Mouse (Mus musculus) hindbrain, postnatal 0 days (tissue): ENCODE data around the gene Xrn2. TPM values are rescaled to one million over a fixed set of nuclear protein-coding genes. Genes with fewer than 3 reads are reported as not detected.

Experiments used
- ATAC-seq: fragments of 200-750 bp; cut with Nextera tagmentation; 2 replicates; pipeline ENCODE4 v1.8.0; 2017; ENCODE audit warnings: mild to moderate bottlenecking, moderate TSS enrichment, moderate library complexity
- DNase-seq: peaks from one replicate; pipeline ENCODE4 v3.0.0-alpha.2; 2015; ENCODE audit warnings: low spot score
- H3K27ac ChIP-seq: fragments of 300-500 bp; sonication (generic); 2 replicates; pipeline ENCODE4 v1.5.1; 2014; ENCODE audit warnings: mild to moderate bottlenecking
- H3K27me3 ChIP-seq: fragments of 300-500 bp; sonication (generic); 2 replicates; pipeline ENCODE4 v1.6.1; 2014; ENCODE audit warnings: low read length, mixed read lengths; ENCODE audit not compliant: insufficient read depth
- H3K36me3 ChIP-seq: fragments of 300-500 bp; sonication (generic); 2 replicates; pipeline ENCODE4 v1.6.1; 2014; ENCODE audit warnings: low read length, mixed read lengths; ENCODE audit not compliant: insufficient read depth
- H3K4me1 ChIP-seq: fragments of 300-500 bp; sonication (generic); 2 replicates; pipeline ENCODE4 v1.6.1; 2014; ENCODE audit warnings: antibody characterized with exemption, low read length, mixed read lengths; ENCODE audit not compliant: insufficient read depth
- H3K4me2 ChIP-seq: fragments of 300-500 bp; sonication (generic); 2 replicates; pipeline ENCODE4 v1.6.1; 2014; ENCODE audit warnings: low read depth, mild to moderate bottlenecking, low read length, moderate library complexity, mixed read lengths
- H3K4me3 ChIP-seq: fragments of 300-500 bp; sonication (generic); 2 replicates; pipeline ENCODE4 v1.5.1; 2014; ENCODE audit warnings: low read length
- H3K9ac ChIP-seq: fragments of 300-500 bp; sonication (generic); replicated peaks from 2 replicates; pipeline ENCODE4 v1.6.1; 2014; ENCODE audit warnings: mild to moderate bottlenecking, low read length, moderate library complexity, mixed read lengths
- H3K9me3 ChIP-seq: fragments of 300-500 bp; sonication (generic); 2 replicates; pipeline ENCODE4 v1.6.1; 2016; ENCODE audit warnings: low read length, mixed read lengths
- CTCF ChIP-seq: IDR thresholded peaks from 2 replicates; pipeline ENCODE4 v1.5.1; 2016; ENCODE audit warnings: antibody characterized with exemption, control low read depth, low read depth
- WGBS: fragments of 180-500 bp; shearing (Covaris S2); extraction: QIAGEN DNeasy Blood & Tissue Kit; methylation state at CpG from one replicate; pipeline ENCODE4 v1.1.7; 2014; 5-methylcytosine and 5-hydroxymethylcytosine counted together
- polyA plus RNA-seq: library from polyadenylated mRNA; unstranded; fragments of >200 nt; fragmentation: Nextera tagmentation; extraction: Ambion mirVana; gene quantifications from 2 replicates; pipeline ENCODE4 v1.2.1, GENCODE M21; 2015
- total RNA-seq: library from RNA; depleted of rRNA; stranded (reverse); fragments of >200 nt; gene quantifications from 2 replicates; pipeline ENCODE4 v1.2.3, GENCODE M21; 2014

Gene Xrn2
- total and polyA plus RNA-seq, 2 experiments from 2014 or later, result 40.3 to 57.9 TPM

DNA sequence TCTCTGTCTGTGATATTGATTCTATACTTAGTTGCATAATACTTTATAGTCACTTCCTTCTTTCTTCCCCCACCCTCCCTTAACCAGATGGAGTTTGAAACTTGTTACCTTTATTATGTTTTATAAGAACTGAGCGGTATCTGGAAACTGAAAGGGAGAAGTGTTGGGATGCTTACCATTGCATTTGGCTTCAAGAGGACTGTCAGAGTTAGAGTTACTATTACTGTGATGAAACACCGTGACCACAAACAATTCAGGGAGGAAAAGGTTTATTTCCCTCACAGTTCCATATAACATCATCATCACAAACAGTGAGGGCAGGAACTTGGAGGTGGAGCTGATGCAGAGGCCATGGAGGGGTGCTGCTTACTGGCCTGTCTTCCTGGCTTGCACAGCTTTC lies 23.1 kb downstream of the Xrn2 start:
- DNase-seq (no peak), ATAC-seq (no peak)
- H3K36me3 ChIP-seq, result peaks cover 5% of the 10 kb centered on the region; the same call in 1 of the 2 replicates
- no peak overlapping the region for H3K9ac ChIP-seq
- WGBS, result 93% methylated on average over 2 of the region's 2 CpGs
- no peaks in the 10 kb centered on the region for H3K27me3 ChIP-seq
- H3K4me2 ChIP-seq, result no peak overlapping the region
- no peaks in the 10 kb centered on the region for H3K9me3 ChIP-seq
- no peak overlapping the region for H3K27ac ChIP-seq
- no peak overlapping the region for H3K4me3 ChIP-seq
- H3K4me1 ChIP-seq, result no peaks in the 10 kb centered on the region
- TF ChIP-seq CTCF, result no peak

GRCm38 (mm10) chr2:147047051-147047450 lies 34.3 kb downstream of the Xrn2 start:
- WGBS, result 77% methylated on average over 3 of the region's 3 CpGs
- H3K9me3 ChIP-seq, result no peaks in the 10 kb centered on the region
- H3K27ac ChIP-seq, result no peak overlapping the region
- DNase-seq (no peak), ATAC-seq (no peak)
- no peak for TF ChIP-seq CTCF
- no peaks in the 10 kb centered on the region for H3K27me3 ChIP-seq
- no peak overlapping the region for H3K4me3 ChIP-seq
- H3K4me1 ChIP-seq, result no peaks in the 10 kb centered on the region
- peaks cover 25% of the 10 kb centered on the region for H3K36me3 ChIP-seq
- H3K4me2 ChIP-seq, result no peak overlapping the region
- no peak overlapping the region for H3K9ac ChIP-seq

- DNase-seq, result no peak
- no peak overlapping the region for H3K27ac ChIP-seq
- no peaks in the 10 kb centered on the region for H3K9me3 ChIP-seq
- no peaks in the 10 kb centered on the region for H3K4me1 ChIP-seq
- no peak for ATAC-seq
- no peaks in the 10 kb centered on the region for H3K27me3 ChIP-seq
- H3K36me3 ChIP-seq, result peaks cover 28% of the 10 kb centered on the region
- H3K4me3 ChIP-seq, result no peak overlapping the region
- no peak overlapping the region for H3K9ac ChIP-seq
- no peak for TF ChIP-seq CTCF
- WGBS, result 95% methylated on average over 2 of the region's 2 CpGs
- no peak overlapping the region for H3K4me2 ChIP-seq
Observed at GRCm38 (mm10) chr2:147053229-147053892, 40.6 kb downstream of the Xrn2 start.

DNA sequence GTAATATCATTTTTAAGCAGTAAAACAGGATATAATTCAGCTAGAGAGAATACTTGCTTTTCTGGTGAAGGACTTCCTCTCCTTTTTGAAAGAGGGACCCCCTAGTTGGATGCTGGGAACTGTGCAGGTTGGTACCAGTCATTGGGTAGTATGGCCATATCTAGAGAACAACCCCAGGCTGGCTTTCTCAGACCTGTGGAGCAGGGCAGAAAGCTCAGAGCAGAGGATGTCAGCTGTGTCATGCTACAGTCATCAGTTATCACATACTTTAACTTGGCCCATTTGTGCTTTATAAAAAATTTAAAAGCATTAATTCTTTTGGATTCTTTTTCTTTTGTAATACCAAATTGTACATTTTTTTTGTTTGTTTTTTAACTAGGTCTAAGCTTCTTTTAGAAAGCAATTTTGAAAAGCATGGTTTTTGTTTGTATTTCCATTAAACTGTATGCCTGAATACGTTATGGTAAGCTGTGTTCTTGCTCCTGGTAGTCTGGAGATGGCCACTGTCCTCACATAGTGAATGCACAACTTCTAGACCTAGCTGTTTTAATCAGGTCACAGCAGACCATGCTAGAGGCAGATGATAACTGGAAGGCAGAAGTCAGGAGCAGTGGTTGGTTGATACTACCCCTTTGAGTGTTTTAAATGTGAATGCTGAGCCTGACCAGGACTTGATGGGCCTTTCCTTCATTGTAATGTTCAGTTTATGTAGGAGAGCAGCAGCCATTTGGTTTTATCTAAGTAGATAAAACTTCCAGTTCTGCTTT lies 54.9 kb downstream of the Xrn2 start:
- Histone ChIP-seq H3K27me3 (no peaks in the 10 kb centered on the region), H3K9ac (no peak overlapping the region), H3K4me3 (no peak overlapping the region), H3K27ac (no peak overlapping the region), H3K4me2 (no peak overlapping the region), H3K9me3 (no peaks in the 10 kb centered on the region), H3K4me1 (no peaks in the 10 kb centered on the region), H3K36me3 (peaks cover 12% of the 10 kb centered on the region)
- TF ChIP-seq CTCF, result no peak
- DNase-seq (no peak), ATAC-seq (no peak)
- 90% methylated on average over 1 of the region's 1 CpGs for WGBS

- ATAC-seq (no peak), DNase-seq (no peak)
- H3K36me3 ChIP-seq, result peaks cover 10% of the 10 kb centered on the region
- no peak overlapping the region for H3K4me3 ChIP-seq
- no peaks in the 10 kb centered on the region for H3K27me3 ChIP-seq
- no peak overlapping the region for H3K4me2 ChIP-seq
- H3K9me3 ChIP-seq, result no peaks in the 10 kb centered on the region
- no peak for TF ChIP-seq CTCF
- H3K27ac ChIP-seq, result no peak overlapping the region
- H3K4me1 ChIP-seq, result no peaks in the 10 kb centered on the region
- 30% methylated on average over 1 of the region's 1 CpGs for WGBS
- no peak overlapping the region for H3K9ac ChIP-seq
Observed at GRCm38 (mm10) chr2:147069077-147069476, 56.3 kb downstream of the Xrn2 start.

GRCm38 (mm10) chr2:147070305-147070704 lies 57.5 kb downstream of the Xrn2 start:
- no peak overlapping the region for H3K27ac ChIP-seq
- DNase-seq (no peak), ATAC-seq (no peak)
- H3K9me3 ChIP-seq, result no peaks in the 10 kb centered on the region
- H3K9ac ChIP-seq, result no peak overlapping the region
- no peaks in the 10 kb centered on the region for H3K27me3 ChIP-seq
- 0 out of 2 replicates have a peak, but pooled peaks cover 6% of the 10 kb centered on the region for H3K36me3 ChIP-seq
- no peak overlapping the region for H3K4me2 ChIP-seq
- no peaks in the 10 kb centered on the region for H3K4me1 ChIP-seq
- WGBS, result 96% methylated on average over 1 of the region's 1 CpGs
- no peak for TF ChIP-seq CTCF
- H3K4me3 ChIP-seq, result no peak overlapping the region

DNA sequence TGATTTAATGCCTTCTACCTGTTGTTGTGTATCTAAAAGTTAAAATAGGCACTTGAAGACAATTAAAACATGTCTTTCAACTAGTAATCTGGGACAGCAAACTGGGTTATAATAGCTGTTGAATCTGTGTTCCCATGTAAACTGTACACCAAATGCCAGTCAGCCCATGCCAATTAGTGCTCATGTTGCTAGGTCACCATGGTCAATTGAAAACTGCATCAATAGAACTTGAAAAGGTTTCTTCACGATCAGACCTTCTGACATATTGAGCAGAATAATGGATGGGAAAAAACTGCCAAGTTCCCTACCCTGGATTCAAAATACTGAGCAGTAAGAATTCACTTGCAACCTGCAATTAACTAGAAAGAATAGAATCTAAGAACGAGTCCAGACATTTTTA lies 61.2 kb downstream of the Xrn2 start:
- 45% methylated on average over 2 of the region's 2 CpGs for WGBS
- Histone ChIP-seq H3K9ac (no peak overlapping the region), H3K9me3 (no peaks in the 10 kb centered on the region), H3K4me2 (no peak overlapping the region), H3K27ac (no peak overlapping the region), H3K36me3 (peaks cover 6% of the 10 kb centered on the region; the same call in 1 of the 2 replicates), H3K4me1 (no peaks in the 10 kb centered on the region), H3K4me3 (no peak overlapping the region), H3K27me3 (0 out of 2 replicates have a peak, but pooled peaks cover 3% of the 10 kb centered on the region)
- no peak for DNase-seq
- ATAC-seq, result no peak
- TF ChIP-seq CTCF, result no peak
